Mouse (Mus musculus) right cerebral cortex, postnatal 10 days (tissue): ENCODE results near the gene Tmcc3.
"Not testable (repeated sequence)": the region's sequence is repeated elsewhere in the genome, so short reads cannot be mapped to it uniquely, and the experiment has no call there.

Experiments used
- DNase-seq, 2 experiments: peaks; one replicate each; pipeline ENCODE4 v3.0.0; 2021; ENCODE audit warnings: low spot score in 2 of 2

Tmcc3 gene

DNA sequence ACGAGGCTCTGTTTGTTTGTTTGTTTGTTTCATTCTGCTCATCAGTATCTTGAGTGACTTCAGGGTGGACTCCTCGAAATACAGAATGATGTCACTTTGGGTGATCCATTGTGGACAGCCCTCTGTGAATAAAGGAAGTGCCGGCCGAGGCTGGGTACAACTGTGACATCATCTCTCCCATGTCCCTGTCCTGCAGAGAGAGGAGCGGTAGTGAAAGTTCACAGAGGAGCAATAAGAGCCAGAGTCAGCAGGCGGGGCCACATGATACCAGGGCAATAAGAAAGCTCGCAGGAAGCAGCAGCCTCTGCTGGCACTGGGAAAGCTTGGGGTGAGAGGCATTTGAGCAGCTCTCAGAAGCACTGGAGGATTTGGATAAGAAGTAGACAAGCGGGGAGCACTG lies 264.2 kb downstream of the Tmcc3 start:
- DNase-seq, result no peak

DNA sequence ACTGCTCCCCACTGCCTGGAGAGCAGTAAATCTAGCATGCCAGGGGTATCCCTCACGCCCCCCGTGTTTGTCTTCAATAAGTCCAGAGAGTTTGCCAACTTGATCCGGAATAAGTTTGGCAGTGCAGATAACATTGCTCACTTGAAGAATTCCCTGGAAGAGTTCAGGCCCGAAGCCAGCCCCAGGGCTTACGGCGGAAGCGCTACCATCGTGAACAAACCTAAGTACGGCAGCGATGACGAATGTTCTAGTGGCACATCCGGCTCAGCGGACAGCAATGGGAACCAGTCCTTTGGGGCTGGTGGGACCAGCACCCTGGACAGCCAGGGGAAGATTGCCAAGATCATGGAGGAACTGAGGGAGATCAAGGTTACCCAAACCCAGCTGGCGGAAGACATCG lies 267.1 kb downstream of the Tmcc3 start:
- DNase-seq, result no peak

DNA sequence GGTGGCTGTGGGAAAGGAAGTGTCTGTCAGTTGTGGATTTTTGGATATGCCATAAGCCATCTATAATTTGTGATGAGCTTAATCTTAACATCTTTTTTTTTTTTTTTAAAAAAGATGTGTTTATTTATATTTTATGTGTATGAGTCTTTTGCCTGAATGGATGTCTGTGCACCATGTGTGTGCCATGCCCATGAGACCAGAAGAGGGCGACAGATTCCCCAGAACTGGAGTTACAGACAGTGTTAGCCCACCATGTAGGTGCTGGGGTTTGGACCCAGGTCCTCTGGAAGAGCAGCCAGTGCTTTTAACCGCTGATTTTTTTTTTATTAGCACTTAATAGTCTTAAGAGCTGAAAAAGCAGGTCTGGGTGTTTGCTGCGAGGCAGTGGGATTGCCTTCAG lies 269.6 kb downstream of the Tmcc3 start:
- no peak for DNase-seq

DNA sequence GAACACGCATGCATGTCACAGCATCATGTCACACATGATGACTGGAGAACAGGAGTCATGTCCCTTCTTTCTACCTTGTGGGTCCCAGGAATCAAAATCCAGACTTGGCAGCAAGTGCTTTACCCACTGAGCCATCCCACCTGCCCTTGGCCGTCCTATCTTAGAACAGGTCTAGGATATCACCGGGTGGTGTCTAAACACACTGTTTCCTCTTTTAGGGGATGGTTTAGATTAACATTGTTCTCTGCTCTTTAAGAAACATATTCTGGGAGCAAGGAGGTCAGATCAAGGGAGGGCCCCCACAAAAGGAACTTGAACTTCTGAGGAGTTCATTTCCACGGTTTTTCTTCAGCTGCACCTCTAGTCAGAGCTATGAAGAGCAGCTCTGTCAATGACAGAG lies 272.0 kb downstream of the Tmcc3 start:
- no peak for DNase-seq

DNA sequence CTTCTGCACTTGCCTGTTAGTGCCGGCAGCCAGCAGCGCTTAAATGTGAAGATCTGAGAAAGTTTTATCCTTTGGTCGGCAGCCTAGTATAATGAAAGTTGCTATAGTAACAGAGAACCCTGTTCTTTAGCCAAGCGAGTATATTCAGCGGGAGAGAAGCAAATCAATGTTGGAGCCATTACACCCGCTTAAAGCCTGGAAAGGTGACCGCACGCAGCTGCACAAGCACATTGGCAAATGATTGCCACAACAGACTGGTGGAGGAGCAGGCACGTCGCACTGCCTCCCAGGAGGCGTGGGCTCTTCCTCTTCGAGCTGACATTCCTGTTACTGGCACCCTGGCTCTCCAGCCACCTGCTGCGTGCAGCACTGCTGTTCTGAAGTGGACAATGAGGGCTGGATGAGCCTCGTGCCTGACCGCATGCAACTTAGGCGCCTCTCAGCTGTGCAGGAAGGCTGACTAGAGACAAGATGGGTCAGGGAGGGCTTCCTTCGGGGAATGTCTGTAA lies 273.2 kb downstream of the Tmcc3 start:
- DNase-seq, result peak; percentile 62 to 72

DNA sequence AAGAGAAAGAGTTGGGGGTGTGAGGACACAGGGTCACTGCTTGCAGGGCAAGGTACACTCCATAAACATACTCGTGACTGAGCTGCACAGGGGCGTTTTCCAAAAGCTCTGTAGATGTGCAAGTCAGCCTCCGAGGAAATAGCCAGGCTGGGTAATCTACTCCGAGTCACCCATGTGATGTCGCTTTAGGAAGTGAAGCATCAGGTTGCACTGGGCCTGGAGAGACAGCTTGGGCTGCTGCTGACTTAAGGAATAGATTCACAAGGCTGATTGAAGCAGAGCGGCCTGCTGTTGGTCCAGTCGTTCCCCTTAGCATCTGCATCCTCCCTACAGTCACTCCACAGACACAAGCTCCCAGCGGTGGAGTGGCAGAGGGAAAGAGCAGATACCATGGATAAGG lies 274.1 kb downstream of the Tmcc3 start:
- DNase-seq, result no peak

DNA sequence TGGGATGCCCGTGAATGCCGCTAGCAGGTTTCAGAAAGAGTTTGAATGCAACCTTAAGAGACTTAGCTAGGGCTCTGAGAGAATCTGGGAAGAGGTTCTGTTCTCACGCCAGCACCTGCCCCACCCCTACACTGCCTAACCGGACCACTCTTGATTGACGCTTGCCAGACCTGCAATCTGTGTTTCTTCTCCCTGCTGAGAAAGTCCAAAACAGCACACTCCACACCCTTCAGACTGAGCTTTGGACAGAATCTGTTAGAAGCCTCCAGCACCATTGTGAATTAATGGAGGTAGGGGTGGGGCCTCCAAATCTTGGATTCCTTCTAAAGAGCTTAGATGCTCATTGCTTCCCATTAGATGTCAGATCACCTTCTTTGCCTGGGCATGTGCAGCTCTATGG lies 277.2 kb downstream of the Tmcc3 start:
- no peak for DNase-seq

DNA sequence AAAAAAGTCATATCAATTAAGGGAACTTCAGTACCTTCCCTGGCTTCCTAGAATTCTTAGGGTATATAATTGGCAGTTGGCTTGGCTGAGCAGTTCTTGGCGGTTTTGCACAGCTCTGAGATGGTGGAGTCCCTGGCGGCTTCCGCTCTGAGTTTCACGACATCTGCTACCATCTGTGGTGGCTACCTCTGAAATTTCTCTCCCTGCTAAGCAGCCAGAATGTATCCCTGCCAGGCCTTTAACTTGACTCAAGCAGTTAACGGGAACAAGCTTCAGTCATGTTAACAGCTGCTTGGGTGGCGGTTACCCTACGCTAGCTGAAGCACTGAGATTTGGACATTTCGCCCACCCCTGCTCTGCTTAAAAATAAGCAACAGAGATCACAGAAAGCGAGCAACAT lies 284.0 kb downstream of the Tmcc3 start:
- DNase-seq, result peak; percentile 72 to 84

DNA sequence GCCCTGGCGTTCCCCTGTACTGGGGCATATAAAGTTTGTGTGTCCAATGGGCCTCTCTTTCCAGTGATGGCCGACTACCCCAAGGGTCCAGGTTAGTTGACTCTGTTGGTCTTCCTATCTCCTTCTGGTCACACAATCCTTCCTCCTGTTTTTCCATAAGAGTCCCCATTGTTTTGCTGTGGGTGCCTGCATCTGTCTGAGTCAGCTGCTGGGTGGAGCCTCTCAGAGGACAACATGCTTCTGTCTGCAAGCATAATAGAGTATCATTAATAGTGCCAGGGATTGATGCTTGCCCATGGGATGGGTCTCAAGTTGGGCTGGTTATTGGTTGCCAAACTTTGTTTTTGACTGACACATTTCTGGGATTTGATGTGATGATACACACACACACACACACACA lies 288.1 kb downstream of the Tmcc3 start:
- DNase-seq, result not testable (repeated sequence)

DNA sequence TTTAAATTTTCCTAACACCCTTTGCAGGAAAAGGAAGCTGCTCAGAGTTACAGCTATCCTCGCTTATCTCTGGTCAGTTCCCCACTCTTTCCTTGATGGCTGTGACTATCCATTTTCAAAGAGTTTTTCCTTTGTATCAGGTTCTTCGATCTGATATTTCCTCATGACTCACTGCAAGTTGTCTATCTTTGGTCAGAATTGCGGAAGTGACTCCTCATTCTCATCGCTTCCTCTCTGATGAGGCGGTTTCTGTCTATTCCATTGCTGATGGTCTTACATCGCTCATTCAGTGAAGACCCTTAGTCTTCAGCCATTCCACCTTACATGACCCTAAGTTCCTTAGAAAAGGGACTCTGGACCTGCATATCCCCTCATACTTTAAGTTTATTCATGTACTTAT lies 289.3 kb downstream of the Tmcc3 start:
- DNase-seq, result no peak

DNA sequence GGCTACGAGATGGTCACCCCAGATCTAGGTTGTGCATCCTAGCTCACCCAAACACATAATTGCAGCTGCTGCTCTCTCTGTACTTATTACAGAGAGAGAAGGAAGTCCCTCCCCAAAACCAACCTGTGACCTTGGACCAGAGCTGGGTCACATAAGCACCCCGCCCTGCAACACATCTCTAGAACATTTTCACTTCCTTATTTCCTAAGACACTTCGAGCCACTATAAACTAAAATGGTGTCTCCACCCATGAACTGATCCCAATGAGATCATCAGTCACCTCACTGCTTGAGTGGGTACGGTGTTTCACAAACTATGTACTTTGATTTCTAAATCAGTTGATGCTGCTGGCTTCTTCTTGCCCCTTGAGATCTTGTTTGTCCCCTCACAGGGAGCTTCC lies 293.7 kb downstream of the Tmcc3 start:
- DNase-seq, result no peak

DNA sequence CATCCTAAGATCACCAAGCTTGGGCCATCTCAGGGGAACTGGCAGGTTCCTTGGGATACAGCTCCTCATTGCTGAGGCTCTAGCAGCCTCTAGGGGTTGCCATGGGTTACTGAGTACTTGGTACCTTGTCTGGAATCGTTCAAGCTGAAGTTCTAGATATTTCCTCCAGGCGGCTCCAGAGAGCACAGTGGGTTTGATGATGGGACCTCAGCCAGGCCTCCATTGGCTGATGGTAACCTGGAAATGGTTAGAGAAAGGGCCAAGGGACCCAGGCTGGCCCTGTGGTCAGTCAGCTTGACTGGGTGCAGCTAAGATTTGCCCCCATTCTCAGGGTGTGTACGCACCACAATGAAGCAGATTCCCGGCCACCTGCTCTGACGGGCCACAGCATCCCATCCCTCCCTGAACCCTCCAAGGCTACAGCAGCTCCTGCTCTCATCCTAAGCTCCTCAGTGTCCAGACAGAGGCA lies 297.6 kb downstream of the Tmcc3 start:
- peak; percentile 83 to 84 for DNase-seq

DNA sequence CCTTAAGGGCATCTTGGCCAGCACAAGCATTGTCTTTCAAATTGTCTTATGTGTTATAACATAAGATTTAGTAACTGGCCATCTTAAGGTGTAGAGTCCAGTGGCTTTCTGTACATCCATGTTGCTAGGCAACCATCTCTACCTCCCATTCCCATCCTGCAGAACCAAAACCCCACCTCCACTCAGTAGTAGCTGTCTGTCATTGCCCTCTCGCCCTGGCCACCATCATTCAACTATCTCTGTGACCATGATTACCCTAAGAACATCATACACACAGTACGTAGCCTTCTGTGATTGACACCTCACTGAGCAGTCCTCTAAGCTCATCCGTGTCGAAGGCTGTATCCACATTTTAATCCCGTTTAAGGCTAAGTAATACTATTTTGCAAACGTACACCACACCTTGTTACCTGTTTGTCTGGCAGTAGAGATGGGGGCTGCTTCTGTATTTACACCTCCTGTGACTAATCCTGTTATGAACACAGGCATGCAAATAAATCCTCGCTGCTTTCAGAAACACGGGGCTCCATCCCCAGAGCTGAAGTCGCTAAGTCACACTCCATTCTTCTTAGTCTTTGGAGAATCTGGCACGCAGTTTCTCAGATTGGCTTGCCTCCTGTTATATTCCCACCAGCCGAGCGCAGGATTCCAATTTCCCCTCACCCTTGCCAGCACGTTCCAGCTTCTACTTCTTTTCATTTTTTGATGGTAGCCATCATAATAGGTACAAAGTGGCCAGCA lies 299.6 kb downstream of the Tmcc3 start:
- peak in 1 of 2 experiments; percentile 62 for DNase-seq

DNA sequence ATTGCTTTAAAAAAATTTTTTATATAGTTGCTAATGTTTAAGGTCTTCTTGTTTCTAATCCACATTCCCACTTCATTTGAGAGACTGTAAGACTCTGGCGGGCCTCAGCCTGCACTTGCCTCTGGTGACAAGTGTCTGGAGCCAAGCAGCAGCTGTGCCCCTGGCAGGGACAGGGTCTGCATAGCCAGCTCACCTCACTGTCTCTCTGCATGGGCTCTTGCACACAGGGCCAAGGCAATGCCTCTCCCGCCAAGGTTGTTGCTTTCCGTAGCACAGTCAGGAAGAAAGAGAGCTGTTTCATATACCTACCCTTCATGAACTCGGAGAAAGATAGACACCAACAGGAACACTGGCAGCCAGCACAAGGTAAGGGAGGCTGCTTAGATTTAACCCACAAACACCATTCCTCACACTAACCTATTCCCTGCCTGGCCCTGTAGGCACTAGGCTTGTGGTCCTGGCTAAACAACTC lies 300.3 kb downstream of the Tmcc3 start:
- DNase-seq, result no peak

DNA sequence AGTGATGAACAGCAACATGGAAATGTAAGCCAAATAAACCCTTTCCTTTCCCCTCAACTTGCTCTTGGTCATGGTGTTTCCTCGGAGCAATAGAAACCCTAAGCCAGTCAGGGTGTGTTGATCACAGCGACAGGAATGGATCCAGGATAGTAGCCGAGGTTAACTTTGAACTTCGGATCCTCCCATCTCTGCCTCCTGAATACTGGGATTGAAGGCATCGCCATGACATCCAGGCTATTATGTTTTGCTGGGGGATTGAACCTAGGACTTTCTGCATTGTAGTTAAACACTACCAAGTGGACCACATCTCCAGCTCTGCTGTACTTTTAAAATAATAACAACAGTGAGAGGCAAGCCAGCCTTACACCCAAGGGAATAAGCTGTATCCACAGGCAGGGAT lies 307.8 kb downstream of the Tmcc3 start:
- DNase-seq, result peak in 1 of 2 experiments; percentile 6

DNA sequence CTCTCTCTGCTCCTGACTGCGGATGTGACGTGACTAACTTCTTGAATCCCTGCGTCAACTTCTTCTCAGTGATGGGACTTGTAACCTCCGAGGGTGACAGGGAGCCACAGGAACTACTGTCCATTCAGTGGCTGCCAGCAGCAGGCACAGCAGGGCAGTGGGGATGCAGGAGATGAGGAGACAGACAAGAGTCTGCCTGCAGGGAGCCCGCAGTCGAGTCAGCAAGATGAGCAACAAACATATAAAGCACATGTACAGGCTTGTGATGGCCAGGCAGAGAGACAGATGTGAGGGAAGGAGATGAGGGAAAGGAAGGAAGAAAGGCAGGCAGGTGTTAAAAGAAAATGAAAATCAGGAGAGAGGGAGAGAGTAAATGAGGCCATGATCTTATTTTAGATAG lies 308.8 kb downstream of the Tmcc3 start:
- DNase-seq, result no peak

DNA sequence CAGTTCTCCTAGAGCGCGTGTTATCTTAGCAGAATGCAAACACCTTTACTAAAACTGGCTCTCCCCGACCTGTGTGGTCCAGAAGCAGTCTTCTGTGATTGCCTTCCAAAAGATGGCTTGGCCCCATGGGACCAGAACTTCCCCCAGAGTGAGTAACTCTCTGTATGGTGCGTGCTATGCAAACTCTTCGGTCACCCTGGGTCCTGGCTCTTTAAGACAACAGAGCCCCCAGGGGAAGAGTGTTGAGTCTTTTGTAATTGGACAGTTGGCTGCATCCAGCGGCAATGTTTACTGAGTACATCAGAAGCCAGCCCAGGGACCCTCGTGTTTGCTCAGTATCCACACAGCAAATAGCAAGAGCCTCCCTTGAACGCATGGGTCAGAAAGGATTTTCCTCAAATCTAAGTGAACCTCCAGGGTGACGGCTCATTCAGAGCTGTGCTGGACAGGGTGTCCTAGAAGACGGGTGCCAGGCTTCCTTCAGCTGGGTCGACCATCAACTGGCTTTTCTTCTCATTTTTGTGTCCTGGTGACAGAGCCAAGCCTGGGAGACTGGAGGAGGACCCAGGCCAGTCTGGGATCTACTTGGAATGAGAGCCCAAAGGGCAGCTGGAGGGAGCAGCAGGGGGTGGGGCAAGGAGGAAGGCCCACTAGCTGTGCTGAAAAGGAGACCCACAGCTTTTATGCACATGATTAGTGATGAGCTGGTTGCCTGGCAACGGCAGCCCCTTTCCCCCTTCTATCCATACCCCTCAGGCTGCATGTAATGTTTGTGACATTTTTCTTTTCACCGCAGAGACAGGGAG lies 309.9 kb downstream of the Tmcc3 start:
- peak; percentile 51 to 62 for DNase-seq

DNA sequence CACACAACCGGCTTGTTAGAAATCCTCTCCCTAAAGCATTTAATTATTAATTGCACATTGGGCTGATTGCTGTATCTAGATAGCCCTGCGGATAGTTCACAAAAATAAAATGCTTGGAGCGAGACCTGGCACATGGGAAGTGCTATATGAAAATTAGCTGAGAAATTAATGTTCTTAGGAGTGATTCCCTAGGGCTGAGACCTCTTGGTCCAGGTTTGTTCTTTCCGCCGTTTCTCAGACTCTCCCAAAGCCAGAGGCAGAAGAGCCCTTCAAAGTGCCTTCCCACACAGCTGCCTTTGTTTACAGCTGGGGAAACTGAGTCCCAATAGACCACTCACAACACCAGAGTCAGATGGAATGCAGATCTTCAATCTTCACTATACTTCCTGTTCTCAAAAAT lies 310.5 kb downstream of the Tmcc3 start:
- peak in 1 of 2 experiments; percentile 11 for DNase-seq

DNA sequence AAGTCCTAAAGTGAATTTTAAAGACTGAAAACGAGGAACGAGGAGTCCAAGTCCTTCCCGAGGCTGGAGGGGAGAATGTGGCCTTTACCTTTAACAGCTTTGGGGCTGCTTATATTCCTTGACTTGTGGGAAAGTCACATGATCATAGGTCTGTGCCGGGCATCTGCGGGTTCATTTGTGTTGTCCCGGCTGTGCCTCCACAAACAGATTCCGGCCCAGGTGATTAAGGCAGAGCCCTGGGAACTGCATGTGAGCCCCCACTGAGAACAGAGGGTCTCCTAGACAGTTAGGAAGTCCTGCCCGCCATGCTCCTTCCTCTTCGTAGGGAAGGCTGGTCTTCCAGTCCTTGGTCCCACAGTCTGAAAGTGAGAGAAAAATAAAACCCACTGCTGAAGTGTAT lies 311.1 kb downstream of the Tmcc3 start:
- DNase-seq, result peak in 1 of 2 experiments; percentile 14

DNA sequence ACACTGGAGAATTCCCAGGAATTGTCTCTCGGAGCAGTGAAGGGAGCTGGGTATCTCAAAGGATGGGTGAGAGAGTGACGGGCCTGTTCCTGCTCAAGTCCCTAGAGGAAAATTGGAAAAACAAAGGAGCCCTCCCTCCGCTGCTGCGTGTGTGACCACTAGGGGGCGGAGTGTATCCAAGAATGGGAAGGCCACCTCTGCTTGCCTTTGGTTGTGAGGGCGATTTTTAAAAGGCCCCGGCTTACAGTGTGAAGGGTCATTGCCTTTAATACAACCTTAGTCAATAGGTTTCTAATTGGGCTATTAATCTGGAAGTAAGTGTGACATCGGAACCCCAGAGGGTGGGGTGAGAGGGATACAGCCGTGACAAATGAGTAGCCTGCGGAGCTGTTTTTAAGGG lies 311.9 kb downstream of the Tmcc3 start:
- DNase-seq, result peak; percentile 83 to 93

DNA sequence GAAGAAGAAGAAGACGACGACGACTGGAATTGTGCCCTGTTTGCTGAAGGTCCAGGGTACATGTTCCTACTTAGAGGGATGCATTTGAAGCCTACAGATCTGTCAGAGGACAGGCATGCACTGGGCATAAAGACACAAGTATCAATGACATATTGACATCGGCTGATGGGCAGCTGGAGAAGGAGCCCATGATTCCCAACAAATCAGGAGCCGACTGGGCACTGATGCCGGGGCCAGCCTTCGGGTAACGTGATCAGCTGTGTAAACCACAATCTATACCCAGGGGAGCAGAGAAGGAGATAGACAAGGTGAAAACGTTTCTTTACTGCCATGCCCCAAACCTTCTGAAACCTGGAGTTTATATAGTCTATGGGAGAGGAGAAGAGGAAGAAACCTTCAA lies 313.3 kb downstream of the Tmcc3 start:
- DNase-seq, result peak in 1 of 2 experiments; percentile 19

DNA sequence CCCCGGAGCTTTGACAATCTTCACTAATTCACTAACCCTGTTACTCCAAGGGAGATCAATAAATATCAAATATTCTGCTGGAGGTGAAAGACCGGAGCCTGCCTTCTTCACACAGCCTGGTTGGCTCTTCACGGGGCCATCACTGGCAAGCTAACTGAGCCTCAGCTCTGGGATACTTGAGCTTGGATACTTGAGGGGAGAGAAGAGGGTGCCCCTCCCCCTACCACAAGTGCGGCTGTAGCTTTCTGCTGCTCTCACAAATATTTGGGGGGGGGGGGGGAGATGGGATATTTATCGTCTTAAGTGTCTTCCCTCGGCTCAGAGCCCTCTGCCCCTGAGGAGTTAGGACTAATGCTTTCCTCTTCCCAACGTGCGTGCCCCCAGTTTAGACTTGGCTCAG lies 313.9 kb downstream of the Tmcc3 start:
- peak in 1 of 2 experiments; percentile 13 for DNase-seq
